Mouse (Mus musculus) embryonic facial prominence, embryonic 10.5 days (tissue): Measurements from ENCODE around the gene Ntf5. TPM values are rescaled to one million over a fixed set of nuclear protein-coding genes. Genes with fewer than 3 reads are reported as not detected.

Experiments used
- DNase-seq: peaks from one replicate; pipeline ENCODE4 v3.0.0-alpha.2; 2017; ENCODE audit warnings: low spot score
- H3K27ac ChIP-seq: fragments of 300-500 bp; sonication (generic); replicated peaks from 2 replicates; pipeline ENCODE4 v1.5.1; 2016; ENCODE audit warnings: mild to moderate bottlenecking
- H3K27me3 ChIP-seq: fragments of 300-500 bp; sonication (generic); replicated peaks from 2 replicates; pipeline ENCODE4 v1.6.1; 2016; ENCODE audit warnings: low read depth, mild to moderate bottlenecking; ENCODE audit not compliant: poor library complexity, severe bottlenecking
- H3K36me3 ChIP-seq: fragments of 300-500 bp; sonication (generic); replicated peaks from 2 replicates; pipeline ENCODE4 v1.6.1; 2016; ENCODE audit warnings: mild to moderate bottlenecking, moderate library complexity
- H3K4me1 ChIP-seq: fragments of 300-500 bp; sonication (generic); 2 replicates; pipeline ENCODE4 v1.6.1; 2016
- H3K4me3 ChIP-seq: fragments of 300-500 bp; sonication (generic); 2 replicates; pipeline ENCODE4 v1.5.1; 2016; ENCODE audit warnings: mild to moderate bottlenecking, moderate library complexity
- H3K9me3 ChIP-seq: fragments of 300-500 bp; sonication (generic); 2 replicates; pipeline ENCODE4 v1.6.1; 2016; ENCODE audit warnings: mild to moderate bottlenecking
- WGBS: fragments of 180-500 bp; shearing (Covaris S2); methylation state at CpG from one replicate; pipeline ENCODE4 v1.1.7; 2016; 5-methylcytosine and 5-hydroxymethylcytosine counted together
- polyA plus RNA-seq: library from polyadenylated mRNA; unstranded; fragments of >200 nt; fragmentation: Nextera tagmentation; extraction: Ambion mirVana; gene quantifications from 2 replicates; pipeline ENCODE4 v1.2.1, GENCODE M21; 2016

The Ntf5 gene
- polyA plus RNA-seq, 1 experiment from 2014 or later, result 2.8 TPM

GRCm38 (mm10) chr7:45407836-45408235 is 5.7 kb upstream of the Ntf5 start:
- no peaks in the 10 kb centered on the region for H3K9me3 ChIP-seq
- H3K36me3 ChIP-seq, result no peaks in the 10 kb centered on the region
- DNase-seq, result no peak
- no peak overlapping the region for H3K27ac ChIP-seq
- H3K27me3 ChIP-seq, result peaks cover 80% of the 10 kb centered on the region
- H3K4me1 ChIP-seq, result peaks cover 13% of the 10 kb centered on the region
- 82% methylated on average over 10 of the region's 10 CpGs for WGBS
- H3K4me3 ChIP-seq, result no peak overlapping the region

- no peak overlapping the region for H3K4me3 ChIP-seq
- no peak for DNase-seq
- peaks cover 16% of the 10 kb centered on the region for H3K4me1 ChIP-seq
- H3K9me3 ChIP-seq, result no peaks in the 10 kb centered on the region
- peaks cover 85% of the 10 kb centered on the region for H3K27me3 ChIP-seq
- no peak overlapping the region for H3K27ac ChIP-seq
- H3K36me3 ChIP-seq, result no peaks in the 10 kb centered on the region
- WGBS, result 73% methylated on average over 7 of the region's 7 CpGs
These were observed 5.1 kb upstream of the Ntf5 start for GRCm38 (mm10) chr7:45408351-45408750.

GRCm38 (mm10) chr7:45408949-45409348 is 4.5 kb upstream of the Ntf5 start:
- no peak for DNase-seq
- peaks cover 22% of the 10 kb centered on the region for H3K4me1 ChIP-seq
- H3K9me3 ChIP-seq, result no peaks in the 10 kb centered on the region
- H3K27me3 ChIP-seq, result peaks cover 91% of the 10 kb centered on the region
- WGBS, result 89% methylated on average over 17 of the region's 17 CpGs
- no peaks in the 10 kb centered on the region for H3K36me3 ChIP-seq
- H3K27ac ChIP-seq, result no peak overlapping the region
- no peak overlapping the region for H3K4me3 ChIP-seq

DNA sequence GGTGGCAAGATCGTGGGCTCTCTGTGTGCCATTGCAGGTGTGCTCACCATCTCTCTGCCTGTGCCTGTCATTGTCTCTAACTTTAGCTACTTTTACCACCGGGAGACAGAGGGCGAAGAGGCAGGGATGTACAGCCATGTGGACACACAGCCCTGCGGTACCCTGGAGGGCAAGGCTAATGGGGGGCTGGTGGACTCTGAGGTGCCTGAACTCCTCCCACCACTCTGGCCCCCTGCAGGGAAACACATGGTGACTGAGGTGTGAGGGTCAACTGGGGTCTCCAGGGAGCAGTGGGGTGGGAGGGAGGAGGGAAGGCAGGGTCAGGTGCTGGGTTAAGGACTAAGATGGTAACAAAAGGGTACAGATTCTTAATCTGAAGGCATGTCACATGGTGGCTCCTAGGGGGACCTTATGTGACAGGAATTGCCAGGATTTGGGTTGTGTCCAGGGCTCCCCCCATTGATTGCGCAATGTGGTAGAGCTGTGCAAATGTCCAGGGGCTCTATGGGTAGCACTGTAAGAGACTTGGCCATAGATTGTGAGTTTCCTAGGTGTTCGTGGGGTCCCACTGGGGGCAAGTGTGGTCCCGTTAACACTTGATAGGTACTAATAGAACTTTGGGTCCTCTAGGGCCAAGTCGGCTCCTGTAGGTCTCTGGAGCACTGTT is 3.9 kb upstream of the Ntf5 start:
- peaks cover 98% of the 10 kb centered on the region for H3K27me3 ChIP-seq
- no peak for DNase-seq
- 88% methylated on average over 8 of the region's 8 CpGs for WGBS
- no peaks in the 10 kb centered on the region for H3K9me3 ChIP-seq
- H3K4me3 ChIP-seq, result no peak overlapping the region
- no peak overlapping the region for H3K27ac ChIP-seq
- no peaks in the 10 kb centered on the region for H3K36me3 ChIP-seq
- H3K4me1 ChIP-seq, result peaks cover 29% of the 10 kb centered on the region

- Histone ChIP-seq H3K4me3 (no peak overlapping the region), H3K4me1 (peaks cover 29% of the 10 kb centered on the region), H3K27ac (no peak overlapping the region), H3K9me3 (no peaks in the 10 kb centered on the region), H3K36me3 (no peaks in the 10 kb centered on the region), H3K27me3 (peaks cover 100% of the 10 kb centered on the region)
- DNase-seq, result no peak
- 85% methylated on average over 2 of the region's 2 CpGs for whole genome bisulfite sequencing
These were observed 1.1 kb upstream of the Ntf5 start for GRCm38 (mm10) chr7:45412421-45412820.

DNA sequence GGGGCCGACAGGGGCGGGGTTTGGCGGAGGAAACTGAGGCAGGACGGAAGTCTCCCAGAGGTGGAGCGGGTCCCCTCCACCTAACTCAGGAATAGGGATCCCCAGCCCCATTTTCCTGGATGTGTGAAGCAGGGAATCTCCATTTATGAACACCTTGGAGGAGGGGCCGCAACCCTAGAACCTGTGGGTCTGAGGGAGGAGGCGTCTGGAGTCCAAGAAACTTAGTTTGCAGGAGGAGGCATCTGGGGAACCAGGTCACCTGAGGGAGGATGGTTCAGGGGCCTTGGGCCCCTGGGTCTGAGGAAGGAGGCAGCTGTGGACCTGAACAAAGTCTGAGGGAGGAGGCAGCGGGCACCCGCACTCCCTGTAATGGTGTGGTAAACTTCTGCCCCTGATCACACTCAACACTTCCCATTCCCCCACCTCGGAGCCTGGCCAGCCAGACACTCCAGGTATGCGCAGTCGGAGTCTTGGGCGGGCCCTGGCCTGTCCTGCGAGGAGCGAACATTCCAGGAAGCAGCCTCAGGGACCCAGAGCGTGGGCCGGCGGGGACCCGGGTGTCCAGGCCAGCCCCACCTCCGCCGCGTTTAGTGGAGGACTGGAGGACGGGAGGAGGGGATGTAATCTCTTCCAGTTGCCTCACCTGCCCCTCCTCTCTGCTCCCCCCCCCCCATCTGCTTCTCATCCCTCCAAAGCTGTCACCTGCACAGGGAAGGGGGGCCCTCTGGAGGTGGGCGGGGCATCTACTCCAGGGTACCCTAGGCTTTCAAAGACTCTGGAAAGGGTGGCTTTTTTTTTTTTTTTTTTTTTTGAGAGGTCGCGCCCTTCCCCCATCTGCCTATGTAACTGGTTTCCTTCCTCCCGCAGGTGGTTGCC is 607 bp downstream of the Ntf5 start:
- Histone ChIP-seq H3K36me3 (no peaks in the 10 kb centered on the region), H3K27me3 (peaks cover 100% of the 10 kb centered on the region), H3K4me1 (peaks cover 42% of the 10 kb centered on the region), H3K27ac (peak overlapping the region; percentile 77), H3K4me3 (peak overlapping the region; percentile 70), H3K9me3 (no peaks in the 10 kb centered on the region)
- WGBS, result 1% methylated on average over 27 of the region's 27 CpGs
- peak; percentile 71 for DNase-seq

GRCm38 (mm10) chr7:45414740-45415224 is 1.3 kb downstream of the Ntf5 start:
- peaks cover 100% of the 10 kb centered on the region for H3K27me3 ChIP-seq
- H3K4me3 ChIP-seq, result peak overlapping the region; percentile 70; the same call in 1 of the 2 replicates
- DNase-seq, result peak; percentile 36
- no peaks in the 10 kb centered on the region for H3K9me3 ChIP-seq
- H3K27ac ChIP-seq, result no peak overlapping the region; the same call in 1 of the 2 replicates
- peaks cover 44% of the 10 kb centered on the region for H3K4me1 ChIP-seq
- H3K36me3 ChIP-seq, result no peaks in the 10 kb centered on the region
- 44% methylated on average over 12 of the region's 12 CpGs for WGBS

GRCm38 (mm10) chr7:45415636-45416035 is 2.1 kb downstream of the Ntf5 start:
- peak overlapping the region; percentile 40 for H3K4me3 ChIP-seq
- H3K27me3 ChIP-seq, result peaks cover 100% of the 10 kb centered on the region
- 13% methylated on average over 37 of the region's 37 CpGs for WGBS
- peak overlapping the region; percentile 4; the same call in 1 of the 2 replicates for H3K27ac ChIP-seq
- DNase-seq, result no peak
- H3K36me3 ChIP-seq, result peaks cover 6% of the 10 kb centered on the region
- peaks cover 52% of the 10 kb centered on the region for H3K4me1 ChIP-seq
- no peaks in the 10 kb centered on the region for H3K9me3 ChIP-seq

- Histone ChIP-seq H3K27me3 (peaks cover 96% of the 10 kb centered on the region), H3K36me3 (peaks cover 30% of the 10 kb centered on the region), H3K4me3 (peak overlapping the region; percentile 34), H3K9me3 (no peaks in the 10 kb centered on the region), H3K4me1 (peaks cover 53% of the 10 kb centered on the region), H3K27ac (no peak overlapping the region)
- peak; percentile 51 for DNase-seq
- 14% methylated on average over 13 of the region's 13 CpGs for WGBS
These were observed 4.5 kb downstream of the Ntf5 start for GRCm38 (mm10) chr7:45417962-45418492.

DNA sequence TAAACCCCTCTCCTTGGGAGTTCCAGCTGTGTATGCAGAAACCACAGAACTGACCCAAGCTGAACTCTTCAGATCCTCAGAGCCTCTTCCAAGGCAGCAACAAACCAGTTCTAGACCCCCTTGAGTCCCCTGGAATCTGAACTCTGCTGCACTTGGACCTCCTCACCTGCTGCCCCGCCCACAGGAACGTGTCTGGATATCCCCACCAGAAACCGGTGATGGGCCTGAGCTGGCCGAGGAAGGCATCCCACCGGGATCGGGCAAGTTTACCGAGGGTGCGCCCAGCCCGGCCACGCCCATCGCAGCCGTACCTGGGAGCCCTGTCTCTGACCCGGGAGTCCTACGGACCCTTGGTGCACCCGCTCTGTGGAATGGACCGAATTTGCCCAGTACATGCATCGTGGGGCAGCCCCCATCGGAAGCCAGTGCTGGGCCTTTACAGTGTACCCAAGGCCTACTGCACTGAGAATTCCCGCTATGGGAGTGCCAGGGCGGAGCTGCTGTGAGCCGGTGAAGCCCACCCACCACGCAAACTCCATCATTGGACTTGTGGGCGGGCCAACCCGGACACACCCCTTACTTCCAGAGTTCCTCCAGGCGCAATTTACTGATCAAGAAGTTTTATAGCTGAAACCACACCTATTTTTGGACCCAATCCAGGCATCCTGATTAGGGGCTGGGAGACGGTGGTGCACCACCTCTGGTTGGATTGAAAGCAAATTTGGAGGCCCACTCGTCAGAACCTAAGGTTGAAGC is 6.5 kb downstream of the Ntf5 start:
- peaks cover 34% of the 10 kb centered on the region for H3K4me1 ChIP-seq
- DNase-seq, result peak; percentile 49
- peaks cover 75% of the 10 kb centered on the region for H3K27me3 ChIP-seq
- peaks cover 50% of the 10 kb centered on the region for H3K36me3 ChIP-seq
- H3K27ac ChIP-seq, result no peak overlapping the region
- H3K4me3 ChIP-seq, result peak overlapping the region; percentile 22; the same call in 1 of the 2 replicates
- no peaks in the 10 kb centered on the region for H3K9me3 ChIP-seq
- WGBS, result 14% methylated on average over 27 of the region's 27 CpGs

- WGBS, result 58% methylated on average over 6 of the region's 6 CpGs
These were observed 7.1 kb downstream of the Ntf5 start, which contains the start of gene Lhb for GRCm38 (mm10) chr7:45420615-45420919. Lhb (plus strand) TSS chr7:45420820.

GRCm38 (mm10) chr7:45421194-45421593 is 7.7 kb downstream of the Ntf5 start:
- Histone ChIP-seq H3K4me1 (peaks cover 26% of the 10 kb centered on the region), H3K27ac (no peak overlapping the region), H3K4me3 (no peak overlapping the region), H3K9me3 (no peaks in the 10 kb centered on the region), H3K36me3 (peaks cover 61% of the 10 kb centered on the region), H3K27me3 (peaks cover 64% of the 10 kb centered on the region)
- WGBS, result 91% methylated on average over 14 of the region's 14 CpGs
- no peak for DNase-seq

More at GRCm38 (mm10) chr7:45420615-45420919, 7.1 kb downstream of the Ntf5 start, which contains the start of gene Lhb:
- DNase-seq, result no peak
- peak within 1 kb of the TSS; percentile 22; the same call in 1 of the 2 replicates for H3K4me3 ChIP-seq
- no peaks in the 10 kb centered on the region for H3K9me3 ChIP-seq
- H3K27me3 ChIP-seq, result peaks cover 70% of the 10 kb centered on the region
- peaks cover 30% of the 10 kb centered on the region for H3K4me1 ChIP-seq
- H3K36me3 ChIP-seq, result peaks cover 55% of the 10 kb centered on the region
- H3K27ac ChIP-seq, result no peak within 1 kb of the TSS
